Mouse (Mus musculus): ENCODE measurements around the gene Gnmt.
"Not testable (repeated sequence)": the region's sequence is repeated elsewhere in the genome, so short reads cannot be mapped to it uniquely, and the experiment has no call there.

The Gnmt gene

DNA sequence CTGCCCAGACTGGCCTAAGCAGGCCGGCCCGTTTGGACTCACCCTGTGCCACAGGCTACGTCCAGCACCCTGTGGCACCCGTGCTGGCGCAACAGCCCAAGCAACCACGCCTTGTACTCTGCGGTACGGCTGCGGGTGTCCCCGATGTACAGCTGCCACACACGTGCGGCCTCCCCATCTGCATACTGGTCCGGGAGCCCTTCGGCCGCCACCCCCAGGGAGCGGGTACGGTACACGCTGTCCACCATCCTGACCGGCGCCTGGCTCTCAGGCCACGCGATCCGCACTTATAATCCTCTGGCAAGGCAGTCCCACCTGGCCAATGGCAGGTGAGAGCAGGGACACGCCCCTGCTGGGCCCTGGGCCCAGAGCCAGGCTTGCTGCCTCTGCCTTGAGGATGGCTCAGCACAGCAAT is at the start of gene Gnmt:
Gene Gnmt, minus strand, starts transcription at position 265 of the 415 bp plus-strand sequence.
- no peak for DNase-seq (ENCODE audit: low read depth, low spot score)

DNA sequence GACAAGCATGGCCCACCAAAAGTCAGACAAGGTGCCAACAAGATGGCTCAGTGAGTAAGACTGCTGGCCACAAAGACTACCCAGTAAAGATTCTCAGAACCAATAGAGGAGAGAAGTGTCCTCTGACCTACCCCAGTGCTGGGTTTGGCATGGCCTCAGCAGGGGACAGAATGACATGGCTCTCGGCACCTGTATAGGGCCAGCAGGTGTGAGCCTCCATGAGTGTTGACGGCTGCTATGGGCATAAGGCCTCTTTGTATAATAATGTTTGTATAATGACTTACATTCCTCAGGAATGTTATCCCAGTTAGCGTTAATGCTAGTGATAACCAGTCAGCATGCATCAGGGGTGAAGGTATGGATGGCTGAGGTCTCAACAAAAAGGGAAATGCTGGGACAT is 47.1 kb upstream of the Gnmt start:
- no peak for DNase-seq (ENCODE audit: low read depth, low spot score)

DNA sequence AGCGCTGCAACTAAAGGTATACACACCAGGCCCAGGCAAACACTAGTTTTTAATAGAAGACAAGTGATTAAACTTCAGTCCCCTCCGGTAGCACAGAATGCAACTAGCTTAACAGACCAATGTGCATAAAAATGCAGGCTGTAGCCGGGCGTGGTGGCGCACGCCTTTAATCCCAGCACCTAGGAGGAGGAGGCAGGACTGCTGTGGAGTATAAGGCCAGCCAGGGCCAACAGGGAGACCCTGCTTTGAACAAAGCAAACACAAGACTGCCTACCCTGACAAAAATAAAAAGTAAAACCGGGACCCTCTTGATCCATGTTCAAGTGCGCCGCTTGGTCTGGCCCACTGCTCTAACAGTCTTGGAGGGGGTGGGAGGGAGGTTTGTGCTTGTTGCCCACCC is 46.1 kb upstream of the Gnmt start:
- DNase-seq (ENCODE audit: low read depth, low spot score) = no peak

DNA sequence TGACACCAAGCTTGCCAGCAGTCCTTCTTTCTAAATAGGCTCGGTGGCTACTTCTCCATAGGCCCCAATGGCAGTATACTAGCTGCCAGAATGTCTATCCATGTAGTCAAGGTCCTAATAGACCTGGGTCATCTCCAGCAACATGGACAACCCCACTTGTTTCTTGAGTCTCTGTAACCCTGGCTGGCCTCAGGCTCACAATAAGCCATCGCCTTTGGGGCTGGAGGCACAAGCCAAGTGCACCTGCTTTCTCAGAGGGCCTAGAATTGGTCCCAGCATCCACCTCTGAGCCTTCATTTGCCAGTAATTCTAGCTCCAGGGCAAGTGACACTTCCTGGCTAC is 45.1 kb upstream of the Gnmt start:
- no peak for DNase-seq (ENCODE audit: low read depth, low spot score)

DNA sequence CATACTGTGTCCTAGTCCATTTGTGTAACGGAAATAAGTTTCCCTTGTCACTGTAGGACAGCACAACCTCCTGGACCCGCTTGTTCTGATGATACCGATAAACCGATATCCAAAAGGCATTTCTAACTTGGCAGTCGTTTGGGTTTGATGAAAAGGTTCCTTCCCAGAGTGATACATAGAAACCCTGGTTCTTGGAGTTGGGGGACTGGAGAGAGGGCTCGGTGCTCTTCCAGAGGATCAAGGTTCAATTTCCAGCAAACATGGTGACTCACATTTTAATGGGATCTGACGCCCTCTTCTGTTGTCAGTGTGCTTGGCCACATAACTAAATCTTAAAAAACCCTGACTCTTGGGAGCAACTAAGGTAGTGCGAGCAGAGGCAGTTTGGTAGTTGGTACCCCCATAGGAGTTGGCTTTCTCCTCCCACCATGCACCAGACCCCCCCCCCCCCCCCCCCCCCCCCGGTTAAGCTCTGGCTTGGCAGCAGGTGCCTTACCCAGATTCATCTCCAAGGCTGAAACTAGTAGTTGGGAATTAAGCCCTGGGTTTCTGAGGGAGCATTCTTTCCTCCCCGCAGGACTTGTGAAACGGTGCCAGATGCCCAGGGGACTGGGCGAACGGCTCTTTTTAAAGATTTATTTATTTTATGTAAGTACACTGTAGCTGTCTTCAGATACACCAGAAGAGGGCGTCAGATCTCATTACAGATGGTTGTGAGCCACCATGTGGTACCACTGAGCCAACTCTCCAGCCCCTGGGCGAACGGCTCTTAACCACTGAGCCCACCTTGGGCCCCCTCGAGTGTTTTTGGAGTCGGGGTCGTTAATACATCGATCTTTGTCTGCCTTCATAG is 44.5 kb upstream of the Gnmt start:
- no peak for DNase-seq (ENCODE audit: low read depth, low spot score)

DNA sequence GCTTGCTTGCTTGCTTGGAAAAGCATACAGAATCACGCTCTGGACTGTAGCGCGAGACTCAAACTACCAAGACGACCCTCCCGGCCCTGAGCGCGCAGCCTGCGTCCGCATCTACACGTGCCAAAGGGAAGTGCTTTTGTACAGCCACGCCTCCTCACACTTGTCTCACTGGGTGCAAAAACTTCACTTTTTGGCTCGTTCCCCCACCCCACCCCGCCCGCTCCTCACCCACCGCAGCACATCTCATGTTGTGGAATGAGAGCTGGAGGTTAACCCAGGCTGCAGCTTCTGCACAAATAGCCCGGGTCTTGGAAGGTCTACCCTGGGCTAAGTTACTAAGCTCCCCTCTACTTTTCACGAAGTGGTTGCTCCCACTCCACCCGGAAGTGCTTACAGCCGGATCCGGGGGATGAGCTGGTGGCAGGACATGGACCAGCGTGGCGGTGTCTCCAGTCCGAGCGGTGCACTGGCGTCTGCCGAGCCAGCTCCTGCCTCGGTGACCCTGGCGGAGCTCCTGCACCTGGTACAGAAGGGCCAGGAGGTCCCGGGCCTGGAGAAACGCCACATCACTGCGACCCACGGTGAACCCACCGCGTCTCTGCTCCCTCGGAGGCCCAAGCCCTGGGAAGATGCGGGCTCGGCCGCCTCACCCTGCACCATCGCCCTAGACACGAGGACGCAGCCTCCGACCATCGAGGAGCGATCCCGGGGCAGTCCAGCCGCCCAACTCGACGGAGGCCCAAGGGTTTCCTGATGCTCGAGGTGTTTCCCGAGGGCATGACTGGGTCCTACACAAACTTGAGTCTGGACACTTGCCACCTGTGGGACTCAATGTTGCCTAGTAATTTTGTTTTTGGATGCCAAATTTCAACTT is 43.7 kb upstream of the Gnmt start, which contains the start of gene 2310039H08Rik:
Gene 2310039H08Rik, plus strand, starts transcription at position 232 of the 874 bp plus-strand sequence.
- peak; percentile 85 for DNase-seq (ENCODE audit: low read depth, low spot score)

DNA sequence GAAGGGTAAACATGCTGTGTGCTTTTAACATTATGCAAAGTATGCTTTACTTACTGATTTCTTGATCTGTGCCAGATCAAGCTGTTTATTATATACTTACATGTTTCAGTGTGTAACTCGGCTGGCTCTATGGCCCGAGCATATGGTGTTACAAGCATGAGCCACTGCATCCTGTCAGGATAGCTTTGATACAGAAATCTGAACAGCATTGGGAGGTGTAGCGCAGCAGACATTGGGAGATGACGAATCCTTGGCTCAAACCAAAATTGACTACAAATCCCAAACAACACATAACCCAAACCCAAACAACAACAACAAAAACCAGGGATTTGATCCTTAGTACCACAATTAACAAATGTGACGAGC is 43.1 kb upstream of the Gnmt start:
- no peak for DNase-seq (ENCODE audit: low read depth, low spot score)

DNA sequence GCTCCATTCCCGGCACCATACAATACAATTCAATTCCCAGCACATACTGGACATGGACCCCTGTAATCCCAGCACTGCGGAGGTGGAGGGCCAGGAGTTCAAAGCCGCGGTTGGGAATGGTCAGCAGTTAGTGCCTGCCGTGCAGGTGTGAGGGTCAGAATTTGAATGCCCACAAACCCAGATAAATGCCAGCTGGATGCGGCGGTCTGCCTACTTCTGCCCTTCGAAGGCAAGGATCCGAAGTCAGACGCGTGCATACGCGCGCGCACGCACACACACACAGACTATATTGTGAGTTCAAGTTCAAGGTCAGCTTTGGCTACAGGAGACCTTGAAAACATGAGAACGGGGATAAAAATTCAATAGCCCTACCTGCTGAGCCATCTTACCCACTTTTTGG is 42.6 kb upstream of the Gnmt start:
- DNase-seq (ENCODE audit: low read depth, low spot score) = no peak

DNA sequence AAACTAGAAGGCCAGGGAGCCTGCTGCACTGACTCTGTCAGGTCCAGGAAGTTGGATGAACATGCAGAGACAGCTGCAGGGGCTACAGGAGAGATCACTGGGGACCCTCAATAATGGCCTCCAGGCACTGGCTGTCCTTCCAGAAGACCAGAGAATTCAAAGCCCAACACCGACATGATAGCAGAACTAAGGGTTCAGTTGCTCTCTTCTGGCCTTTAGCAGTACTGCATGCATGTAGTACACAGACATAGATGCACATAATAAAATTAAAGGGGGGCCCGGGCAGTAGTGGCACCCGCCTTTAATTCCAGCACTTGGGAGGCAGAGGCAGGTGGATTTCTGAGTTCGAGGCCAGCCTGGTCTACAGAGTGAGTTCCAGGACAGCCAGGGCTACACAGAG is 42.1 kb upstream of the Gnmt start:
- no peak for DNase-seq (ENCODE audit: low read depth, low spot score)

DNA sequence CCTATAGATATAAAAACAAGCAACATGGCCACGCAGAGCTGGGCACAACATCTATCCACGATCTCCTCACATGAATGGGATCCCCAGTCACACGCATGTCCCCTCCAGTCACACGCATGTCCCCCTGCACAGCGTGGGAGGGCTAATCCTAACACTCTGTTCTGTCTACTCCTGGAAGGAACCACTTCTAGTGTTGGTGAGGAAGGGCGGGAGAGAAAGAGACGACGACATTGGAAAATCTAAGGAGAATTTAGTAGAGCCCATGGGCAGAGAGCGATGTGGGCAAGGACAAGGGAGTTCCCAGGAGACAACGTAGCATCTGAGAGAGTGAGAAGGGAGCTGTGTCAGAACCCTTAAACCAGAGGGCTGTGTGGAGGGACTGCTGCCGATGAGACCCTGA is 41.6 kb upstream of the Gnmt start:
- DNase-seq (ENCODE audit: low read depth, low spot score) = no peak

DNA sequence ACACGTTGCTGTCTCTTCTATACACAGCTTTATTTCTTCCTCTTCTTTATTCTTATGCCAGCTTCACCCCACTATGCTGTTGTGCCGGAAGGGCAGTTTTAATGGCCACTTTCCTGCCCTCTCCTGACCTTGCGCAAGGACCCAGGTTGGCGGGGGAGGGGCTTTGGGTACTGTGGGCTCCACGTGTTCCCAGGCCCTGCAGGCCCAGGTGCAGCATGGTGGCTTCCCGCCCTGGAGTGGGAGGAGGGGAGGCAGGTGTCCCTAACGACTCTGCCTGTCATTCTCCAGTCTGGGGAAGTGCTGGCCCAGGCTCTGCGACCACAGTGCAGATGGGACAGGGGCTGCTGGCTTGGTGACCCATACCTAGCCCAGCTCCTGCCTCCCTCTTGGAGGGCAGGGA is 38.9 kb upstream of the Gnmt start:
- no peak for DNase-seq (ENCODE audit: low read depth, low spot score)

DNA sequence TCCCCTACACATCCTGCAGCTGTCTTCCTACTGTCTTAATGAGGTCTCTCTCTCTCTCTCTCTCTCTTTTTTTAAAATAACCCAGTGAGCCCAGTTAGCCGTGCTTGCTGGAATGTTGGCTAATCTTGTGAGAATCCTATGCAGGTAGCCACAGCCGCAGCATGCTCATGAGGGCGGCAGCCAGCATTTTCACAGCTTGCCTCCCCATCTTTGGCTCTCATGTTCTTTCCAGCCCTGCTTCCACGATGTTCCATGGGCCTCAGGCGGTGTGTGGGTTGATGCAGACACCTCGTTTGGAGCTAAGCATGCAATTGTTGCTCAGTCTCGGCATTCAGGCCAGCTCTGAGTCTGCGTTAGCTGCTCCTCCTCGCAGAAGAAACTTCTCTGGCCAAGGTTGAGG is 35.9 kb upstream of the Gnmt start:
- DNase-seq (ENCODE audit: low read depth, low spot score) = not testable (repeated sequence)

DNA sequence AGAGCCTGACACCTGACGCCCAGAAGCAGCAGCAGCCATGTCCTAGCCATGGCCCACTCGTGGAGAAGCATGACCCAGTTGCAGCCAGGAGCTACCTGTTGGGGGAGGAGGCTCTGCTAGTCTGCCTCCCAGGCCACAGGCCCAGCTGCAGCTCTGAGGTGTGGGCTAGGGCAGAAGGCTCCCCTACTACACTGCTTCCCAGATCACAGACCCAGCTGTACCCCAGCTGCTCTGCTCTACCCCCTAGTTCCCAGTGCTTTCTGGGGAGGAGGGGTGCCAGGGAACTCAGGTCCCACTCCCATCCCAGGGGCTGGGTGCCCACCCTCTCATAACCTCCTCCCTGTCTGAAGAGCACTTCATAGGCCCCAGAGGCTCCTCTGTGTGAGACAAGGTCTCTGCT is 34.6 kb upstream of the Gnmt start, which contains the start of gene Ptcra:
Gene Ptcra, minus strand, starts transcription at position 169 of the 400 bp plus-strand sequence.
- no peak for DNase-seq (ENCODE audit: low read depth, low spot score)

DNA sequence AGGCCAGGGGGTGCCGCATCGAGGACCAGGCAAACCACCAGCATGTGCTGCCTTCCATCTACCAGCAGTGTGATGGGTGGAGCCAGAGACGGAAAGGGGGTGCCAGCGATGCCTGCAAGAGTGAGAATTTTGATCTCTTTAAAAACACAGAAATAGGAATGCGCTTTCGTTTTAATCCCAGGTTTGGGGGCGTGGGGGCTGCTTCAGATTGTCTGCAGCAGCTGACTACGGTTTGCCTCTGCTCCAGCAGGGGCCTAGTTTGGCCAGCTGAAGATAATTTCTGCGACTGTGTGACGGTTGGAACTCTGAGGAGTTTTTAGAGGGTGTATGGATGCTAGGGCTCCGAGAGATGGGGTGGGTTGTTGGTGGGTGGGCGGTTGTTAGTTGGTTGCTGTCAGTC is 29.8 kb upstream of the Gnmt start:
- no peak for DNase-seq (ENCODE audit: low read depth, low spot score)

DNA sequence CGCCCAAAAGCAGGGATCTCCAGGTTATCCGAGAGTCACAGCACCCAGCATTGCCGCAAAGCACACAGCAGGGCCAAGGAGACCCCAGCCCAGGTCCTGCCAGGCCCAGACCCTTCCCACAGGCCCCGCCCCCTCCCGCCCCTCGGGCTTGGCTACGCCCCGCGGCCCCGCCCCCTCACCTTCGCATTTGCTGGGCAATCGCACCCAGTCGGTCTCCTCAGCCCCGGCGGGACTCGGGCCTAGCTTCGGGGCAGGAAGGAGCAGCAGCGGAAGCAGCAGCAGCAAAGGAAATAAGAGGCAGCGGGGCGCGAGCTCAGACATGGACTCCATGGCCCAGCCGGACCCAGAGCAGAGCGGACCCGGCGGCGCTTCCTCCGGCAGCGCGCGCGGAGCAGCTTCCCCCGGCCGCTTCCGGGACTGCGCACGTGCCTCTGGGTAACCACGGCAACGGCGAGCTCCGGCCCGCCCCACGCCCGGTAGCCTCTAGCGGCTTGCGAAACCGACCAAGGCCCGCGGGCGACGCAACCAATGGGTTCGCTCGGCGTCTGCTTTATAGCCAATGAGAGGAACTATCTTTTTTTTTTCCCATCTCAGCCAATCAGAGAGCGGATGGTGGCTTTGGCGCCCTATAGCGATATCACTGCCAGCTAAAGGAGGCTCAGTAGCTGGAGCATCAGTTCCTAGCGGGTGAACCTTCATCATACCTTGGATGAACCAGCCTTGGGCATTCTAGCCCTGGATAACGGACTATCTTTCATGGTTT is 23.0 kb upstream of the Gnmt start, which contains the start of gene Cnpy3:
Gene Cnpy3, minus strand, starts transcription at position 421 of the 763 bp plus-strand sequence.
- DNase-seq (ENCODE audit: low read depth, low spot score) = peak; percentile 98

DNA sequence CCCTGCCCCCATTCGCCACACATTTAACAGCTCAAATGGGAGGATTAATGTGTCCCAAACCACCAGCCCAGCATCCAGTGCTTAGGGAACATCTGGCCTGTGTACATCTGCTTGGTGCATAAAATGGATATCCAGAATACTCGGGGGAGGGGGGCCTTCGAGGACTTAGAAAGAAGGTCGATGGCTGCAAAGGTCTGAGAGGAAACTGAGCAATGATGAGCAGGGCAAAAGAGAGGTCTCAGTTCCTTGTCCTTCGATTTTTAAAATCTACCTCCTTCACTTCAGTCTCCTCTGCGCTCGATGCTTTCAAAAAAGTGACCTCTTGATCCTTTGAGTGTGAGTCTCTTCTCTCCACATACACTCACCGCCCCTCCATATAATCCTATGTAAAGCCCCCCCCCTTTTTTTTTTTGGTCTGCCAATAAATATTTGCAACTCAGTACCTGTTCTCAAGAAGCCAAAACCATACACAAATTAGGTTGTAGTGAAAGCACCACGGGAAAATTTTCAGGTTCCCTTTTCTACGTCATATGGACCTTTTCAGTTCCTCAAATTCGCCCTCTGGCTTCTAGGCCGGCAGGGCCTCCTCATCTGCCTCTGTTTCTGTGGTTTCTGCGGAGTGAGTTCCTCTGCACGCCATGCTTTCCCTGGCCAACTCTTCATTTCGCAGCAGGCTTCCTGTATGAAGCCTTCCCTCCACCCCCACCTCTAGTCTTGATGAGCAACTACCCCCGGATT is 22.3 kb upstream of the Gnmt start:
- DNase-seq (ENCODE audit: low read depth, low spot score) = no peak

DNA sequence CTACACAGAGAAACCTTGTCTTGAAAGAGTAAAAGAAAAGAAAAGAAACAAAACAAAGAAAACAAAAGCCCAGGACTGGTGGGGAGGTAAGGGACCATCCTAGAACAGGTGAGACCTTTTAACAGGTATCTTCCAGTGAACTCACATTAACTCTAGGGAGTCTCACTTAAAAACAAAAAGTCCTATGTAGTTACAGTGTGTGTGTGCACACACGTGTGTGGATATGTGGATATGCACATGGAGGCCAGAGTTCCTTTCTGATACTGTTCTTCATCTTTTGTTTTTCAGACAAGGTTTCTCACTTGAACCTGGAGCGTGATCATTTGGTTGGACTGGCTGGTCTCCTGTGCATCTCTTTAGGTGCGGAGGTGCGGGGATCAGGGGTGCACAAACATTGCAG is 21.6 kb upstream of the Gnmt start:
- DNase-seq (ENCODE audit: low read depth, low spot score) = no peak

DNA sequence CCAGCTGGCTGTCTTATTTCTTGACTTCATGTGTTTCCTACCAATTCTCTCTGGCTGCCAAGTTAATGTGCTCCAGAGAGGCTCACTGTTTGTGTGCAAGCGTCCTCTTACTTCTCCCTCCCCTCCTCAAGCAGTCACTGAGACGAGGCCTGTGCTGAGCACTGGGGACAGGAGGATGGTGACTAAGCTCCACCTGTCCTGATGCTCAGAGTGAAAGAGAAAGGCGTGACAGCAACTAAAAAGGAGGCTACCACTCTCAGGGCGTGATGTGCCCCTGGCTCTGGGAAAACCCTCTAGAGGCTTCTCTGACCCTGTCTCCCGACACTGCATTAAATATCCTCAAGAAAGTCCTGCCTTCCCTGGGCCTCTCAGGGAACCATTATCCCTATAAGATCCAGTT is 20.3 kb upstream of the Gnmt start:
- no peak for DNase-seq (ENCODE audit: low read depth, low spot score)

DNA sequence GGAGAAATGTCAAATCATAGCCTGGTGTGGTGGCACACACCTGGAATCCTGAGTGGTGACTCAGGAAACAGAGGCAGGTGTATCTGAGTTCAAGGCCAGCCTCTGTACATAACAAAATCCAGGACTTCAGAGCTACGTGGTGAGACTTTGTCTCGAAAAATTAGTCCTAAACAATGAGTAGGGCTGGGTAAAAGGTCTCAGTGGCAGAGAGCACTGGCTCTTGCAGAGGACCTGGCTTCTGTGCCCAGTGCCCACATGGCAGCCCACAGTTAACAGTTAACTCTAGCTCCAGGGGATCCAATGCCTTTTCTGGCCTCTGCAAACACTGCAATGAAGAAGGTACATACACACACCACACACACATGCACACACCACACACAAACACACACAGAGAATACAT is 18.8 kb upstream of the Gnmt start:
- no peak for DNase-seq (ENCODE audit: low read depth, low spot score)

DNA sequence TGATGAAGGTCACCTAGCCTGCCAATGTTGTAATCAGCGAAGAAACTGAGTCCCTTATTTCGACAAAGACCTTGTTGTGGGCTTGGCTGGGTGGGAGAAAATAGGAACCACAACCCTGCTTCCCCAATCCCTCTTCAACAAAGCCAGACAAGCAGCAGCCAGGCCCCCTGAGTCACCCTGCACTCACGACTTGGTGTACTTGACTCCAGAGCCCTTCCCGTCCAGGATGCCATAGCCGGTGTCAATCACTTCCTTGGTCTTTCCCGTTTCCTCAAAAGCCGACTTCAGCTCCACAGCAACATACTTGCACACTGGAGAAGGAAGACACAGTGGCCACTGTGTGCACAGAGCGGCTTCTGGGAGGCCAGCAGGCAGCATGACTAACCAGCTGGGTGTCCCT is 18.3 kb upstream of the Gnmt start:
- no peak for DNase-seq (ENCODE audit: low read depth, low spot score)

DNA sequence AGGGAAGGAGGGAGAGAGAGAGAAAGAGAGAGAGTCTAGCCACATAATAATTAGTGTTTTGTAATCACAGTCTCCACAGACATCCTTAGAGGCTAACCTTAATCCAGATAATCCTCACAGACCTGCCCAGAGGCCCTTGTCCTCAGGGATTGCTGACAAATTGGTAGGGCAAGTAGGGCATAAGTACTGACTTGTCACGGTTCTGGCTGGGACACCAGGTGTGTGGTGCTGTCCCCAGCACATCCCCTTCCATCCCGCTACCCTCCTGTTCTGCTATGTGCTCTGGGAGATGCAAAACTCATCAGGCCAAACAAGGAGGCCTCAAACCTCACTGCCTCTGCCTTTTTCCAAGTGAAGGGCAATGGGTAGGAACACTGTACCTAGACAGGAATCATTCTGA is 16.5 kb upstream of the Gnmt start:
- DNase-seq (ENCODE audit: low read depth, low spot score) = no peak

All from forelimb bud, embryonic 11.5 days (tissue).